Mouse (Mus musculus): ENCODE data around the gene Prr12. TPM values are rescaled to one million over a fixed set of nuclear protein-coding genes. Genes with fewer than 3 reads are reported as not detected.

Gene Prr12
- total and polyA plus RNA-seq, 3 experiments: 7.1 to 23.0 (median 22.4) TPM

- H3K27ac ChIP-seq: no peak overlapping the region
- 97% methylated on average over 9 of the region's 9 CpGs for WGBS
- no peaks in the 10 kb centered on the region for H3K36me3 ChIP-seq (ENCODE audit: control insufficient read depth, insufficient read depth, low read length)
- no peaks in the 10 kb centered on the region for H3K4me1 ChIP-seq (ENCODE audit: control insufficient read depth, insufficient read depth, low read length)
- H3K4me3 ChIP-seq: no peak overlapping the region
- no peak for DNase-seq
- no peak overlapping the region for H3K9ac ChIP-seq (ENCODE audit: low read depth, low read length)
- TF ChIP-seq EP300 (IDR thresholded peaks at IDR 0.05; ENCODE audit: insufficient read depth, low read depth, low read length): no peak
- no peak for TF ChIP-seq POLR2A (IDR thresholded peaks at IDR 0.05; ENCODE audit: insufficient read depth, low read depth, low read length)
- TF ChIP-seq CTCF (IDR thresholded peaks at IDR 0.05): no peak
- intact Hi-C loops (cut with DNase I): no loop called here
- no peaks in the 10 kb centered on the region for H3K27me3 ChIP-seq (ENCODE audit: control insufficient read depth, insufficient read depth, low read length)
- peaks cover 2% of the 10 kb centered on the region; the same call in 1 of the 2 replicates for H3K79me2 ChIP-seq (replicated peaks; ENCODE audit: control insufficient read depth, insufficient read depth, low read length)
Measured at GRCm38 (mm10) chr7:45038411-45038810, 14.3 kb downstream of the Prr12 start.

GRCm38 (mm10) chr7:45037720-45038361 lies 14.8 kb downstream of the Prr12 start:
- DNase-seq: peak; percentile 27 to 68
- H3K4me1 ChIP-seq (ENCODE audit: control insufficient read depth, insufficient read depth, low read length): no peaks in the 10 kb centered on the region
- no peak overlapping the region for H3K27ac ChIP-seq

GRCm38 (mm10) chr7:45036702-45037101 lies 16.0 kb downstream of the Prr12 start:
- no peak overlapping the region for H3K9ac ChIP-seq (ENCODE audit: low read depth, low read length)
- H3K4me3 ChIP-seq: no peak overlapping the region
- intact Hi-C loops (cut with DNase I): no loop called here
- TF ChIP-seq EP300 (IDR thresholded peaks at IDR 0.05; ENCODE audit: insufficient read depth, low read depth, low read length): no peak
- no peak for TF ChIP-seq POLR2A (IDR thresholded peaks at IDR 0.05; ENCODE audit: insufficient read depth, low read depth, low read length)
- no peak for TF ChIP-seq CTCF (IDR thresholded peaks at IDR 0.05)
- no peak for DNase-seq
- H3K27me3 ChIP-seq (ENCODE audit: control insufficient read depth, insufficient read depth, low read length): no peaks in the 10 kb centered on the region
- WGBS: 84% methylated on average over 11 of the region's 11 CpGs
- no peak overlapping the region for H3K27ac ChIP-seq
- no peaks in the 10 kb centered on the region for H3K36me3 ChIP-seq (ENCODE audit: control insufficient read depth, insufficient read depth, low read length)
- peaks cover 2% of the 10 kb centered on the region; the same call in 1 of the 2 replicates for H3K79me2 ChIP-seq (replicated peaks; ENCODE audit: control insufficient read depth, insufficient read depth, low read length)
- no peaks in the 10 kb centered on the region for H3K4me1 ChIP-seq (ENCODE audit: control insufficient read depth, insufficient read depth, low read length)

More at GRCm38 (mm10) chr7:45037720-45038361, 14.8 kb downstream of the Prr12 start:
- WGBS: 69% methylated on average over 7 of the region's 7 CpGs
- Histone ChIP-seq H3K79me2 (replicated peaks; ENCODE audit: control insufficient read depth, insufficient read depth, low read length) (peaks cover 2% of the 10 kb centered on the region; the same call in 1 of the 2 replicates), H3K36me3 (ENCODE audit: control insufficient read depth, insufficient read depth, low read length) (no peaks in the 10 kb centered on the region), H3K9ac (ENCODE audit: low read depth, low read length) (no peak overlapping the region), H3K4me3 (no peak overlapping the region), H3K27me3 (ENCODE audit: control insufficient read depth, insufficient read depth, low read length) (no peaks in the 10 kb centered on the region)
- intact Hi-C loops (cut with DNase I): no loop called here
- TF ChIP-seq CTCF (IDR thresholded peaks at IDR 0.05) (peak; percentile 86), EP300 (IDR thresholded peaks at IDR 0.05; ENCODE audit: insufficient read depth, low read depth, low read length) (no peak), POLR2A (IDR thresholded peaks at IDR 0.05; ENCODE audit: insufficient read depth, low read depth, low read length) (no peak)

- H3K4me1 ChIP-seq (ENCODE audit: control insufficient read depth, insufficient read depth, low read length): no peaks in the 10 kb centered on the region
- no peak overlapping the region for H3K27ac ChIP-seq
- intact Hi-C loops (cut with DNase I): no loop called here
- peaks cover 2% of the 10 kb centered on the region; the same call in 1 of the 2 replicates for H3K79me2 ChIP-seq (replicated peaks; ENCODE audit: control insufficient read depth, insufficient read depth, low read length)
- DNase-seq: no peak
- H3K9ac ChIP-seq (ENCODE audit: low read depth, low read length): no peak overlapping the region
- H3K27me3 ChIP-seq (ENCODE audit: control insufficient read depth, insufficient read depth, low read length): no peaks in the 10 kb centered on the region
- 77% methylated on average over 3 of the region's 3 CpGs for WGBS
- H3K4me3 ChIP-seq: no peak overlapping the region
- no peaks in the 10 kb centered on the region for H3K36me3 ChIP-seq (ENCODE audit: control insufficient read depth, insufficient read depth, low read length)
- no peak for TF ChIP-seq POLR2A (IDR thresholded peaks at IDR 0.05; ENCODE audit: insufficient read depth, low read depth, low read length)
- TF ChIP-seq CTCF (IDR thresholded peaks at IDR 0.05): no peak
- no peak for TF ChIP-seq EP300 (IDR thresholded peaks at IDR 0.05; ENCODE audit: insufficient read depth, low read depth, low read length)
Measured at GRCm38 (mm10) chr7:45035631-45036030, 17.1 kb downstream of the Prr12 start.

GRCm38 (mm10) chr7:45033722-45034359 lies 18.8 kb downstream of the Prr12 start:
- no peak for TF ChIP-seq POLR2A (IDR thresholded peaks at IDR 0.05; ENCODE audit: insufficient read depth, low read depth, low read length)
- no peak for TF ChIP-seq CTCF (IDR thresholded peaks at IDR 0.05)
- no peak for TF ChIP-seq EP300 (IDR thresholded peaks at IDR 0.05; ENCODE audit: insufficient read depth, low read depth, low read length)
- Histone ChIP-seq H3K36me3 (ENCODE audit: control insufficient read depth, insufficient read depth, low read length) (no peaks in the 10 kb centered on the region), H3K27me3 (ENCODE audit: control insufficient read depth, insufficient read depth, low read length) (no peaks in the 10 kb centered on the region), H3K4me3 (no peak overlapping the region), H3K79me2 (replicated peaks; ENCODE audit: control insufficient read depth, insufficient read depth, low read length) (peaks cover 2% of the 10 kb centered on the region; the same call in 1 of the 2 replicates), H3K9ac (ENCODE audit: low read depth, low read length) (no peak overlapping the region), H3K27ac (no peak overlapping the region), H3K4me1 (ENCODE audit: control insufficient read depth, insufficient read depth, low read length) (no peaks in the 10 kb centered on the region)
- DNase-seq: peak in 1 of 2 experiments; percentile 2
- intact Hi-C loops (cut with DNase I): no loop called here
- 93% methylated on average over 19 of the region's 19 CpGs for WGBS

GRCm38 (mm10) chr7:45030857-45031256 lies 21.8 kb downstream of the Prr12 start:
- intact Hi-C loops (cut with DNase I): loop anchor here (2.0 kb wide), 1 partner anchor 20 kb away; no protein-coding TSS in a partner anchor
- H3K79me2 ChIP-seq (replicated peaks; ENCODE audit: control insufficient read depth, insufficient read depth, low read length): no peaks in the 10 kb centered on the region
- H3K4me3 ChIP-seq: no peak overlapping the region
- no peaks in the 10 kb centered on the region for H3K36me3 ChIP-seq (ENCODE audit: control insufficient read depth, insufficient read depth, low read length)
- no peaks in the 10 kb centered on the region; the same call in 1 of the 2 replicates for H3K4me1 ChIP-seq (ENCODE audit: control insufficient read depth, insufficient read depth, low read length)
- no peaks in the 10 kb centered on the region for H3K27me3 ChIP-seq (ENCODE audit: control insufficient read depth, insufficient read depth, low read length)
- no peak overlapping the region for H3K9ac ChIP-seq (ENCODE audit: low read depth, low read length)
- no peak overlapping the region for H3K27ac ChIP-seq
- TF ChIP-seq CTCF (IDR thresholded peaks at IDR 0.05) (no peak), POLR2A (IDR thresholded peaks at IDR 0.05; ENCODE audit: insufficient read depth, low read depth, low read length) (no peak), EP300 (IDR thresholded peaks at IDR 0.05; ENCODE audit: insufficient read depth, low read depth, low read length) (no peak)
- 95% methylated on average over 8 of the region's 8 CpGs for WGBS
- DNase-seq: no peak

Data from heart, adult 2 months (tissue).